Mouse (Mus musculus) heart, adult 2 months (tissue): ENCODE measurements around the gene Ubac2. TPM values are rescaled to one million over a fixed set of nuclear protein-coding genes. Genes with fewer than 3 reads are reported as not detected.
A peak's percentile ranks its signal among the peaks of the same experiment; 100 is the strongest.

ENCODE experiments used
- DNase-seq, 2 experiments: peaks; one replicate each; pipeline ENCODE4 v3.0.0; 2021
- H3K27ac ChIP-seq: fragments of 200-600 bp; 2 replicates; pipeline ENCODE4 v1.8.1; 2022
- H3K27me3 ChIP-seq: fragments of 200-500 bp; 2 replicates; pipeline ENCODE4 v1.6.1; 2012; ENCODE audit warnings: mild to moderate bottlenecking, low read length, inconsistent platforms, mixed read lengths; ENCODE audit not compliant: control insufficient read depth, insufficient read depth
- H3K36me3 ChIP-seq: fragments of 200-500 bp; 2 replicates; pipeline ENCODE4 v1.6.1; 2012; ENCODE audit warnings: low read length, inconsistent platforms; ENCODE audit not compliant: control insufficient read depth, insufficient read depth
- H3K4me1 ChIP-seq: fragments of 200-500 bp; 2 replicates; pipeline ENCODE4 v1.6.1; 2011; ENCODE audit warnings: low read length; ENCODE audit not compliant: control insufficient read depth, insufficient read depth
- H3K4me3 ChIP-seq: fragments of 200-600 bp; 2 replicates; pipeline ENCODE4 v1.8.1; 2022
- H3K79me2 ChIP-seq: fragments of 200-500 bp; replicated peaks from 2 replicates; pipeline ENCODE4 v1.6.1; 2012; ENCODE audit warnings: mild to moderate bottlenecking, inconsistent platforms, low read length, moderate library complexity, mixed read lengths; ENCODE audit not compliant: control insufficient read depth, insufficient read depth
- H3K9ac ChIP-seq: fragments of 200-500 bp; 2 replicates; pipeline ENCODE4 v1.6.1; 2012; ENCODE audit warnings: low read depth, mild to moderate bottlenecking, control low read depth, inconsistent platforms, low read length, mixed read lengths
- CTCF ChIP-seq: fragments of 200-600 bp; IDR thresholded peaks from 2 replicates; pipeline ENCODE4 v1.8.1; 2022; ENCODE audit warnings: antibody characterized with exemption, mild to moderate bottlenecking, moderate library complexity
- EP300 ChIP-seq: fragments of 200-500 bp; IDR thresholded peaks from 2 replicates; pipeline ENCODE4 v1.6.1; 2011; ENCODE audit warnings: low read depth, low read length, control low read depth; ENCODE audit not compliant: insufficient read depth
- POLR2A ChIP-seq: fragments of 200-500 bp; IDR thresholded peaks from 2 replicates; pipeline ENCODE4 v1.6.1; 2011; ENCODE audit warnings: mild to moderate bottlenecking, low read depth, low read length, control low read depth; ENCODE audit not compliant: insufficient read depth
- WGBS: fragments of 180-500 bp; shearing (Covaris S2); methylation state at CpG from one replicate; pipeline ENCODE4 v1.1.7; 2018; 5-methylcytosine and 5-hydroxymethylcytosine counted together
- intact Hi-C: fragments of 180-260 bp; cut with DNase I; formaldehyde crosslinking; loops from one replicate; pipeline ENCODE4 v1.15.1; 2025
- polyA plus RNA-seq: library from polyadenylated mRNA; depleted of rRNA; stranded (reverse); fragments of >200 nt; gene quantifications from 2 replicates; pipeline ENCODE4 v1.2.3, GENCODE M21; 2012
- total RNA-seq, 2 experiments: library from RNA; stranded (reverse); gene quantifications; 2 replicates each; pipeline ENCODE4 v1.2.3; 2021

Gene Ubac2
- total and polyA plus RNA-seq, 3 experiments = 30.4 to 37.0 (median 31.9) TPM

- no peaks in the 10 kb centered on the region; the same call in 1 of the 2 replicates for H3K4me1 ChIP-seq
- peak overlapping the region; percentile 96; the same call in 1 of the 2 replicates for H3K27ac ChIP-seq
- H3K79me2 ChIP-seq = peaks cover 4% of the 10 kb centered on the region
- peak in 1 of 2 experiments; percentile 14 for DNase-seq
- peak overlapping the region; percentile 98 for H3K4me3 ChIP-seq
- intact Hi-C loops = loop anchor here (5.0 kb wide), 2 partner anchors 82 to 228 kb away; partner anchors contain the start of genes Dock9 and Tm9sf2
- peak overlapping the region; percentile 92 for H3K9ac ChIP-seq
- peaks cover under 1% of the 10 kb centered on the region; the same call in 1 of the 2 replicates for H3K36me3 ChIP-seq
- WGBS = 11% methylated on average over 16 of the region's 16 CpGs
- no peaks in the 10 kb centered on the region for H3K27me3 ChIP-seq
- no peak for TF ChIP-seq EP300
- no peak for TF ChIP-seq CTCF
- no peak for TF ChIP-seq POLR2A
Observed at GRCm38 (mm10) chr14:121879266-121879840, 933 bp downstream of the Ubac2 start.

- TF ChIP-seq CTCF = no peak
- no peak for TF ChIP-seq POLR2A
- no peak for TF ChIP-seq EP300
- H3K9ac ChIP-seq = no peak overlapping the region
- no peak for DNase-seq
- H3K79me2 ChIP-seq = peaks cover 5% of the 10 kb centered on the region
- intact Hi-C loops = no loop called here
- WGBS = 67% methylated on average over 7 of the region's 7 CpGs
- no peak overlapping the region for H3K27ac ChIP-seq
- H3K27me3 ChIP-seq = no peaks in the 10 kb centered on the region
- H3K4me3 ChIP-seq = no peak overlapping the region
- H3K4me1 ChIP-seq = no peaks in the 10 kb centered on the region; the same call in 1 of the 2 replicates
- peaks cover 2% of the 10 kb centered on the region; the same call in 1 of the 2 replicates for H3K36me3 ChIP-seq
Observed at GRCm38 (mm10) chr14:121881211-121881610, 2.8 kb downstream of the Ubac2 start.

- Histone ChIP-seq H3K79me2 (peaks cover 4% of the 10 kb centered on the region; the same call in 1 of the 2 replicates), H3K27ac (no peak overlapping the region), H3K36me3 (peaks cover 2% of the 10 kb centered on the region; the same call in 1 of the 2 replicates), H3K9ac (no peak overlapping the region), H3K27me3 (no peaks in the 10 kb centered on the region), H3K4me3 (no peak overlapping the region), H3K4me1 (peaks cover 2% of the 10 kb centered on the region)
- DNase-seq = no peak
- no peak for TF ChIP-seq POLR2A
- TF ChIP-seq EP300 = no peak
- no peak for TF ChIP-seq CTCF
- intact Hi-C loops = no loop called here
- WGBS = 43% methylated on average over 6 of the region's 6 CpGs
Observed at GRCm38 (mm10) chr14:121884150-121884797, 5.9 kb downstream of the Ubac2 start.

GRCm38 (mm10) chr14:121893747-121894146, 15.3 kb downstream of the Ubac2 start:
- no peaks in the 10 kb centered on the region for H3K27me3 ChIP-seq
- no peaks in the 10 kb centered on the region for H3K79me2 ChIP-seq
- no peaks in the 10 kb centered on the region for H3K36me3 ChIP-seq
- no peak overlapping the region for H3K9ac ChIP-seq
- H3K4me3 ChIP-seq = no peak overlapping the region
- no peak overlapping the region for H3K27ac ChIP-seq
- WGBS = 94% methylated on average over 6 of the region's 6 CpGs
- TF ChIP-seq CTCF = no peak
- no peak for TF ChIP-seq POLR2A
- TF ChIP-seq EP300 = no peak
- intact Hi-C loops = loop anchor here (2.0 kb wide), 1 partner anchor 21 kb away; the partner anchor contains the start of gene Gpr18
- no peak for DNase-seq
- no peaks in the 10 kb centered on the region for H3K4me1 ChIP-seq

- no peak for DNase-seq
- intact Hi-C loops = no loop called here
Observed at GRCm38 (mm10) chr14:121894511-121895135, 16.2 kb downstream of the Ubac2 start.

More at GRCm38 (mm10) chr14:121894511-121895135, 16.2 kb downstream of the Ubac2 start:
- Histone ChIP-seq H3K9ac (no peak overlapping the region), H3K4me3 (no peak overlapping the region), H3K27me3 (no peaks in the 10 kb centered on the region), H3K79me2 (no peaks in the 10 kb centered on the region), H3K27ac (no peak overlapping the region), H3K4me1 (no peaks in the 10 kb centered on the region), H3K36me3 (no peaks in the 10 kb centered on the region)
- no peak for TF ChIP-seq EP300
- no peak for TF ChIP-seq POLR2A
- no peak for TF ChIP-seq CTCF
- WGBS = 86% methylated on average over 5 of the region's 5 CpGs
